Mouse (Mus musculus): Measurements from ENCODE around the gene Lrmda. TPM values are rescaled to one million over a fixed set of nuclear protein-coding genes. Genes with fewer than 3 reads are reported as not detected.

The Lrmda gene
- polyA plus RNA-seq, 1 experiment from 2014 or later: 0.33 TPM

DNA sequence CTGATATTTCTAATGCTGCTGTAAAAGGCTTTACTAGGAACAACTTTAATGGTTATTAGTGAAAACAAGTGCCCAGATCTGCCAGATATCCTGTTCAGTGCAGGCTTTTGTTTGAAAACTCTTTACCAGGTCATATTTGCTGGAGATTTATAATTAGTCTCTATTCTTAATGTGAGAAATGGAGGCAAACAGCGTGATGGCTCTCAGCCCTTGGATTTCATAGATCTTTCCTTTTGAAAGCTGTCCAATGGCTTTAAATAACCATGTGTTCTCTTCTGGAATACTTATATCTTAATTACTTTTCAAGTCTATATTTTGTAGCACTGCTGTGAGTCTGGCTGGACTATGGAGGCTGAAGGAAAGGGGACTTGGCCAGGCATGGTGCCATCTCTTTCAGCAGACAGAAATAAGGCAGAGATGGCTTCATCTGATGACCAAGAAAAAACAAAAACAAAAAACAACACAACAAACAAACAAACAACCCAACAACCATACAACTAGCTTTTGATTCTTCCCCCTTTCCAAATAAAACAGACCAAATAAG is 996.6 kb downstream of the Lrmda start:
- Histone ChIP-seq H3K4me2 (replicated peaks) (peak overlapping the region; percentile 26), H3K4me3 (no peak overlapping the region), H3K4me1 (peaks cover 27% of the 10 kb centered on the region), H3K9me3 (no peaks in the 10 kb centered on the region), H3K27ac (no peak overlapping the region), H3K9ac (no peak overlapping the region), H3K36me3 (no peaks in the 10 kb centered on the region), H3K27me3 (replicated peaks) (no peaks in the 10 kb centered on the region)
- 17% methylated on average over 1 of the region's 1 CpGs for WGBS
- no peak for ATAC-seq (ENCODE audit: low FRiP score, low read depth)

DNA sequence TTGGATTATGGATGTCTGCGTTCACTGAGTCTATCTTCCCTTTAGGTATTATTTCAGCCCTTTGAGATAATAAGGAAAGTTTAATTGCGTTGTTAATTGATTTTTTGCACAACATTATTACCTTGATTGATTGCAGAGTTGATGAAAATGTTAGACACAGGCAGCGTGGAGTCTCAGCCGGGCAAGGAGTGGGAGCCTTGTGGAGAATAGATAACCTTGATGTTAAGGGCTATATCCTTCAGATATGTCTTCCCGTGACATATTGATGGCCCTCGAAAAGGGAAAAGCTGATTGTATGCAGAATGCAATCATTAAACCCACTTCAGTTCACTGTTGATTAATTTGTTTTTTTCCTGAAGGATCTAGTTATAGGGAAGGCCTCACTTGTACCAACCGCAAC is 1021.5 kb downstream of the Lrmda start:
- WGBS: 66% methylated on average over 7 of the region's 7 CpGs
- H3K27ac ChIP-seq: no peak overlapping the region
- H3K4me3 ChIP-seq: no peak overlapping the region
- H3K9me3 ChIP-seq: no peaks in the 10 kb centered on the region
- H3K4me2 ChIP-seq (replicated peaks): no peak overlapping the region
- no peaks in the 10 kb centered on the region for H3K36me3 ChIP-seq
- H3K9ac ChIP-seq: no peak overlapping the region
- H3K4me1 ChIP-seq: 0 out of 2 replicates have a peak, but pooled peaks cover 2% of the 10 kb centered on the region
- ATAC-seq (ENCODE audit: low FRiP score, low read depth): no peak
- no peaks in the 10 kb centered on the region for H3K27me3 ChIP-seq (replicated peaks)

DNA sequence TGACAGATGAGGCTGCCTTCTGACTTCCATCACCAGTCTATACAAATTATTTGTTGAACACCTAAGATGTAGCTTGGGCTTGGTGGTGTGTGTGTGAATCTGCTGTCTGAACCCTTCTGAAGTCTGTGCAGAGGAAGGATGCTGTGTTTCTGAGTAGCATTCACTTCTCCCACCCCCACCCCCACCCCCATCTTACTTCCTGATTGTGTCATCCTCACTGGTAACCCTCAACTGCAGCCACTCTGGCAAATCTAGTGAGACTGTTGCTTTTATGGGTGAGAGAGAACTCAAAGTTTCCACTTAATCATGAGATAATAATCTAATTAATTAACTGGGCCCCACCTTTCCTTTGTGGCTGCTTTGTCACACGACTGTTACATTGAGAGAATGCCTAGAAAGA is 1025.8 kb downstream of the Lrmda start:
- no peak overlapping the region for H3K9ac ChIP-seq
- H3K9me3 ChIP-seq: no peaks in the 10 kb centered on the region
- H3K27me3 ChIP-seq (replicated peaks): no peaks in the 10 kb centered on the region
- no peak overlapping the region for H3K4me2 ChIP-seq (replicated peaks)
- 0 out of 2 replicates have a peak, but pooled peaks cover 2% of the 10 kb centered on the region for H3K4me1 ChIP-seq
- H3K36me3 ChIP-seq: no peaks in the 10 kb centered on the region
- no peak overlapping the region for H3K4me3 ChIP-seq
- WGBS: 13% methylated on average over 1 of the region's 1 CpGs
- no peak overlapping the region for H3K27ac ChIP-seq
- ATAC-seq (ENCODE audit: low FRiP score, low read depth): no peak

DNA sequence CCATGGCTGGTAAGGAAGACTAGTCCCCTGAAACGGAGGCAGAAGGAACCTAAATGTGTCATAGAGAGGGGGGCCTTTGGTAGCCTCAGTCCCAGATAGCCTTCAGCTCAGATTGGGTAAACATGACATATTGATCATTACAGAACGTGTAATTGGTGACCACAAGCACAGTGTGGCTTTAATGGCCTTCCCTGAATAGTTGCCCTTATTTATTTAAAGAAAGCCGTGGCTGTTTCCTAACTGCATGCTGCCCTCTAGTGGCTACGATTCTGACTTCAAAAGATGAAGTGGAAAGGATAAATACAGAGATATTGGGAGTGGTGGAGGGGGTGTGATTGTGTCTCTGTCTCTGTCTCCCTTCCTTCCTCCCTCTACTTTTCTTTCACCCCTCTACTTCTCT is 1026.8 kb downstream of the Lrmda start:
- ATAC-seq (ENCODE audit: low FRiP score, low read depth): no peak
- no peak overlapping the region for H3K4me3 ChIP-seq
- H3K9me3 ChIP-seq: no peaks in the 10 kb centered on the region
- no peak overlapping the region for H3K4me2 ChIP-seq (replicated peaks)
- H3K27ac ChIP-seq: no peak overlapping the region
- no peak overlapping the region for H3K9ac ChIP-seq
- H3K36me3 ChIP-seq: no peaks in the 10 kb centered on the region
- H3K27me3 ChIP-seq (replicated peaks): no peaks in the 10 kb centered on the region
- WGBS: 11% methylated on average over 4 of the region's 4 CpGs
- H3K4me1 ChIP-seq: 0 out of 2 replicates have a peak, but pooled peaks cover under 1% of the 10 kb centered on the region

DNA sequence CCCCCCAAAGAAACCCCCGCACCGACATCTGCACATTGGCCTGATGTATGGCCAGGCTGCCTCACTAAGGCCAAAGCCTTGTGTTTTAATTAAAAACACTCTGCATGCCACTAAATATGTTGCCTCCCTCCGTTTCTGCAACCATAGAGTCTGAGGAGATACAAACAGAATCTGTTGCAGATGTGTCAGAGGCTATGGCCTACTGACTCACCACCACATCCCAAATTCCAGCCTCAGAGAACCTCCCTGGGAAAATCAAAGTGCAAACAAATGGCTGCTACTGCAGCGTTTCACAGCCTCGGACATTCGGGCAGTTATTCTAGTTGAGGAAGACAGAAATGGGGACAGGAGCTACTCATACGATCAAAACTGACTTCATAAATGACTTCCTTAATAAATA is 1031.9 kb downstream of the Lrmda start:
- Histone ChIP-seq H3K4me1 (no peaks in the 10 kb centered on the region), H3K36me3 (no peaks in the 10 kb centered on the region), H3K27ac (no peak overlapping the region), H3K27me3 (replicated peaks) (no peaks in the 10 kb centered on the region), H3K9ac (no peak overlapping the region), H3K9me3 (no peaks in the 10 kb centered on the region), H3K4me3 (no peak overlapping the region), H3K4me2 (replicated peaks) (no peak overlapping the region)
- WGBS: 73% methylated on average over 7 of the region's 7 CpGs
- ATAC-seq (ENCODE audit: low FRiP score, low read depth): no peak

DNA sequence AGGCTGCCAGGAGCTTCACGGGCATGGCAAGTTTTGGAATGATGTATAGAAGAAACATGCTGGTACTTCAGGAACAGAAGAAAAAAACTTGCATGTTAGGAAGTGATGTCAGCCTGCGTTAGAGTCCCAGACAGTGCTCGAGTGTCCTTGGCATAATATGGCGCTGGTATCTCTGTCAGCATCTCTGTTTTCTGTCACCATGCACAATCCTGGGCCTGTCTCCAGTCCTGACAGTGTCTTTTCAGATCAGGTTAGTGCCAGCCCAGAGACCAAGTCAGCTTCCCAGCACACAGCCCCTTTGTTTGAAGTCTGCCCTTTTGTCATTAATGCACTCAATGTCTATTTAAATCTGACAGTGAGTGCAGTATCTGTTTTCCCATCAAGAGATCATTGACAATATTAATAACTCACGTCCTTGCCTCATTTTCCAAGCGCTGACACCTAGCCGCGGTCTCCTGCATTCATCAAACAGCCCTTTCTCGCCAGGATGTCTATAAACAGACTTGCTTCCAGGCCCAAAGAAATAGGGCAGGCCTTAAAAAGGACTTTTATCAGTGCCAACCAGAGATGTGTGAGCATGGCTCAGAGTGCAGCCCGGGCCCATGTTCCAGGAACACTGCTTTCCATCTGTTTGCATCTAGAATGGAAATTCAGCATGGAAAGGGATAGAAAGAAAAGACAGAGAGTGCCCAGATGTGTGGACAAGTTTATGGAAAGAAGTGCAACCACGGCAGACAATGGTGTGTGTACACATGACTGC is 1033.5 kb downstream of the Lrmda start:
- no peak overlapping the region for H3K27ac ChIP-seq
- no peak for ATAC-seq (ENCODE audit: low FRiP score, low read depth)
- no peak overlapping the region for H3K9ac ChIP-seq
- H3K4me1 ChIP-seq: no peaks in the 10 kb centered on the region
- WGBS: 67% methylated on average over 11 of the region's 11 CpGs
- H3K4me2 ChIP-seq (replicated peaks): no peak overlapping the region
- H3K27me3 ChIP-seq (replicated peaks): no peaks in the 10 kb centered on the region
- H3K36me3 ChIP-seq: no peaks in the 10 kb centered on the region
- no peaks in the 10 kb centered on the region for H3K9me3 ChIP-seq
- H3K4me3 ChIP-seq: no peak overlapping the region

DNA sequence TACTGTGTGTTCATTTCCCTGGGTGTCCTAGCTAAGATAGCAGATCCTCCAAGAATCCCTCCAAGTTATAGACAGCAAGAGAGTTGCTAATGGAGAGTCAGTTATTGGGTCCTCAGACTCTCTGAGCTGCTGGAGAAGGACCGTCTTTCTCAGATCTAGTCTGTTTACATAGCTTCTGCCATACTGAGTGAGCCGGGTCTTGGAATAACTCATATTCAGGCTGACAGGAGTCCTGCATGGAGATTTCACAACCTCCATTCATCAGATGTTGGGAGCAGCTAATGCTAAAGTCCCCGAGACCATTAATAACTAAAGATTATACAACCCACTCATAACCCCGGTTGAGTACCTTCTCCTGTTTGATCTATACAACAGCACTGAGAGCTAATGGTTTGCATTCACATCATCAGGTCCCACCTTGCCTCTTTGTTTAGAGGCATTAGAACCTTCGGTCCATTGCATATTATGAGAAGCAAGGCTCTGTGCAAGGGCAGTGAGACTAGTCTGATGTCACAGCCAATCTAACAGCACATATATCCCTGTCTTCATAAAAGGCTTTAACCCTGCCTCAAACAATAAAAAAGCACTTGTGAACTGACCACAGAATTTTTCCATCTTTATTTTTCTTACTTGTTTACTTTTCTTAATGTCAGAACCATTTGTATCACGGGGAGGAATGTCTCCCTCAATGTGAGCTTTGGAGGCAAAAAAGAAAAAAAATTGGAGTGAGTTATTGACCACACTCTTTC is 1037.9 kb downstream of the Lrmda start:
- Histone ChIP-seq H3K36me3 (no peaks in the 10 kb centered on the region), H3K9me3 (no peaks in the 10 kb centered on the region), H3K4me1 (no peaks in the 10 kb centered on the region), H3K4me2 (replicated peaks) (no peak overlapping the region), H3K9ac (no peak overlapping the region), H3K27me3 (replicated peaks) (no peaks in the 10 kb centered on the region), H3K4me3 (no peak overlapping the region), H3K27ac (no peak overlapping the region)
- no peak for ATAC-seq (ENCODE audit: low FRiP score, low read depth)
- WGBS: 88% methylated on average over 6 of the region's 6 CpGs

DNA sequence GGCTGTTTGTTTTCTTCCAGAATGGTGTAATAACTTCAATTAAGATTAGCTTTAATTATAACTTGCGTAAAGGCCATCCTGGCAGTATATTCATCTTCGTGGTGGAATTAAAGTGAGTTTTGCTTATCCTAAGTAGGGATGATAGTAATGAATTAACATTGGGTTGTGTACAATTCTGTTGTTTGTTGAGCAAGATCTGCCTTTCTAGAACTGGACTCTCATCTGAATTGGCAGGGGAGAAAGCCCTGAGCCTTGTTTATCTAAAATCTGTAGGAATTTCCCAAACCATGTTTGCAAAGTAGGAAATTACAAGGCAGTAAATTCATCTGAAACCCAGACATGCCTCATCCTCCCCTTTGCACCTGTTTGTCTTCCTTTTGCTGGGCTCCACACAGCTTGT is 1038.5 kb downstream of the Lrmda start:
- Histone ChIP-seq H3K9me3 (no peaks in the 10 kb centered on the region), H3K9ac (no peak overlapping the region), H3K4me3 (no peak overlapping the region), H3K27ac (no peak overlapping the region), H3K4me2 (replicated peaks) (no peak overlapping the region), H3K4me1 (no peaks in the 10 kb centered on the region), H3K27me3 (replicated peaks) (no peaks in the 10 kb centered on the region), H3K36me3 (no peaks in the 10 kb centered on the region)
- WGBS: 96% methylated on average over 2 of the region's 2 CpGs
- no peak for ATAC-seq (ENCODE audit: low FRiP score, low read depth)

DNA sequence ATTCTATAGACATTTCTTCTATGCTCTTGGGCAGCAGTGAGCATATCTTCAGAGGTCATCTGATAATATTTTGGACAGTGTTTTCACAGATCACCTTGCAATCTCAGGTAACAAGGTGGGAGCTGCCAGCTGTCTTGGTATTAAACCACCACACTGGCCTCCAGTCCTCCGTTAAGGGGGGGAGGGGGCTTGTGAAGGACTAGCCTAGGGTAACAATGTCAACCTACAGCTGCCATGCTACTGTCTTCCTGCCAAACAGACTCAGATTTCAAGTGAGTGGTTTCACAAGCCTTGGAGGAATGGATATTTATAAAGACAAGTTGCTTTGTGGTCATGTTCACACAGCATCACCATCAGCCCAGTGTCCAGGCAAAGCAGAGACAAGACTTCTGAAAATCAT is 1059.2 kb downstream of the Lrmda start:
- H3K27me3 ChIP-seq (replicated peaks): no peaks in the 10 kb centered on the region
- H3K4me2 ChIP-seq (replicated peaks): no peak overlapping the region
- no peaks in the 10 kb centered on the region for H3K4me1 ChIP-seq
- no peaks in the 10 kb centered on the region for H3K9me3 ChIP-seq
- H3K36me3 ChIP-seq: no peaks in the 10 kb centered on the region
- H3K4me3 ChIP-seq: no peak overlapping the region
- 66% methylated on average over 1 of the region's 1 CpGs for WGBS
- ATAC-seq (ENCODE audit: low FRiP score, low read depth): no peak
- no peak overlapping the region for H3K27ac ChIP-seq
- no peak overlapping the region for H3K9ac ChIP-seq

DNA sequence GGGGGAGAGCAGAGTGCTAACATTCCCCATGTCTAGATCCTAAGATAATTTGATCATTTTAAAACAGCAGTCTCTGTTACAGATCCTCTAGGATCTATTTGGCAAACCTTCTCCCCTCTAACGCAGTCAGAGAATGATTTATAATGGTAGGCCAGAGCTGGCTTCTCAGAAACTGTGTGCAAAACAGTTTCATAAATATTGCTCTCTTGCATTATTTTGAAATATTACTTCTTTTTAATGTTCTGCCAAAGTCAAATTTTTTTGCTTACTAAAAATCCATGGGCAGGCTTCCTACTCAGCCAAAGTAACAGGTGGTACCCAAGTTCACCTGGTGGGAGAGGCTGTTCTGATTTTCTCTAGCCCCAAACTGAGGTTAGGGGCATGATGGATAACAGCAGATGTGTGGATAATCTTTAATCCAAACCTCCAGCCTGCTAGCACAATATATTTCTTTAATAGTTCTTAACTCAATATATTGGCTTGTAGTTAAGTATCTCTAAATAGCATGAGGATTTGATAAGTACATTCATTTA is 1064.8 kb downstream of the Lrmda start:
- WGBS: 63% methylated on average over 1 of the region's 1 CpGs
- no peaks in the 10 kb centered on the region for H3K9me3 ChIP-seq

DNA sequence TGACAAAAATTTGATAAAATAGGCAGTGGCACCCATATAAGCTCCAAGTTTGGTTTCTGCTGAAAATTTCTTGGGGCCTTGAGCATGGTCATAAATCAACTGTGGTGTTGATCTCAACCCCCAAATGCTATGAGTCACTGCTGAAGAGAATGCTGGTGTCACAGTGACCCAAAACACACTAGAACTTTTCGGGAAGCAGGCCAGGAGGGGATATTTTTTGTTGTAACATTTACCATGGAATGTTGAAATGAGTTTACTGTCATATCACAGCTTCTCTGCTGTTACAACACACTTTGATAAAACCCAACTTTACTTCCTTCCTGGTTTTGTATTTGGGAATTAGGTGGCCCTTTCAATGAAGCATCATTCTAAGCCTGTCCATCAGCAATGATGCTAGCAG is 1065.3 kb downstream of the Lrmda start:
- Histone ChIP-seq H3K36me3 (no peaks in the 10 kb centered on the region), H3K9ac (no peak overlapping the region), H3K27me3 (replicated peaks) (no peaks in the 10 kb centered on the region), H3K4me1 (no peaks in the 10 kb centered on the region), H3K4me2 (replicated peaks) (no peak overlapping the region), H3K27ac (no peak overlapping the region), H3K4me3 (no peak overlapping the region), H3K9me3 (no peaks in the 10 kb centered on the region)
- 84% methylated on average over 1 of the region's 1 CpGs for WGBS
- no peak for ATAC-seq (ENCODE audit: low FRiP score, low read depth)

More for the DNA sequence above, 1064.8 kb downstream of the Lrmda start:
- Histone ChIP-seq H3K27me3 (replicated peaks) (no peaks in the 10 kb centered on the region), H3K4me2 (replicated peaks) (no peak overlapping the region), H3K4me3 (no peak overlapping the region), H3K9ac (no peak overlapping the region), H3K4me1 (no peaks in the 10 kb centered on the region), H3K36me3 (no peaks in the 10 kb centered on the region), H3K27ac (no peak overlapping the region)
- ATAC-seq (ENCODE audit: low FRiP score, low read depth): no peak

DNA sequence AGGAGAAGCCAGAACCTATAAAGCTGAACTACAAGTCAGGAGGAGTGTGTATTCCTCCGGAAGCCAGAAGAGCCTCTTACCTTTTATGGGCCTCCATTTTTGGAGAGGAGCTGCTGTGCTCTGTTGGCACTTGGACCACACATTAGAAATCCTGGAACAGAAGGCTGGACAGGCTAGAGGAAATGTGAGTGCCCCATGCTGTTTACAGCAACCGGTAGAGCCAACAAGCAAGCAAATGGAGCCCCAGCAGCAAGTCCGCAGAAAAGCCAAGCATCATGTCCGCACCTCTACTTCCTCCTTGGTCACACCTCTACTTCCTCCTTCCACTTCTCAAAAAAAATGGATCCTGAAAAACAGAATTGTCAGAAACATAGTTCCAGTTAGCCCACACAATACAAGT is 1073.8 kb downstream of the Lrmda start:
- no peaks in the 10 kb centered on the region for H3K9me3 ChIP-seq

More for the DNA sequence above, 1073.8 kb downstream of the Lrmda start:
- Histone ChIP-seq H3K27ac (no peak overlapping the region), H3K4me1 (peaks cover 12% of the 10 kb centered on the region), H3K4me2 (replicated peaks) (no peak overlapping the region), H3K36me3 (no peaks in the 10 kb centered on the region), H3K9ac (no peak overlapping the region), H3K27me3 (replicated peaks) (no peaks in the 10 kb centered on the region), H3K4me3 (no peak overlapping the region)
- no peak for ATAC-seq (ENCODE audit: low FRiP score, low read depth)
- 83% methylated on average over 4 of the region's 4 CpGs for WGBS
